Mouse (Mus musculus) G1E (cell line): ENCODE measurements around the gene Wnk2.

Source experiments
- CTCF ChIP-seq: IDR thresholded peaks from 2 replicates; pipeline ENCODE4 v1.5.1; 2012; ENCODE audit warnings: low read depth, low read length, inconsistent platforms, mixed read lengths
- GATA1 ChIP-seq: IDR thresholded peaks from 2 replicates; pipeline ENCODE4 v1.6.1; 2012; ENCODE audit warnings: borderline replicate concordance, low read length, inconsistent platforms, mixed read lengths
- GATA2 ChIP-seq: IDR thresholded peaks from 2 replicates; pipeline ENCODE4 v1.6.1; 2012; ENCODE audit warnings: low read depth, low read length, inconsistent platforms, borderline replicate concordance

DNA sequence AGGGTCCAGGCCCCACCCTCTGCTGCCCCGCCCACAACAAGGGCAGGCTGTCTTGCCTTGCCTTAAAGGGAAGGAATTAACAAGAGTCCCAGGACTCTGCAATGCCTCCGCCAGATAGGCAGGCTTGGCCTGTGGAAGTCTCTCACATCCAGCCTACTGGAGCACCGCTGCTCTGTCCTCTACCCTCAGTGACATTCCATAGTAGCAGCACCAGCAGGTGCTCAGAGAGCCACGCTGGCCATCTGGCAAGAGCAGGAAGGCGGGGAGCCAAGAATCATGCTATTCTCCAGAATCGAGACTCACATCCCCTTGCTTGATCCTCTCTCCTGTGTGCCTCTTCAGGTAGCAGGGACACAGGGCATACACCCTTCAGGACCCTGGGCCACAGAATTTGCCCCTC is 3.4 kb downstream of the Wnk2 start:
- no peak for TF ChIP-seq CTCF
- TF ChIP-seq GATA2, result no peak
- TF ChIP-seq GATA1, result no peak
